Mouse (Mus musculus) small intestine, adult 2 months (tissue): ENCODE results near the gene Ttc30a1.

Experiments
- CTCF ChIP-seq: fragments of 200-500 bp; IDR thresholded peaks from 2 replicates; pipeline ENCODE4 v1.5.1; 2012; ENCODE audit warnings: low read depth, mild to moderate bottlenecking, control low read depth, inconsistent platforms, low read length, moderate library complexity, mixed read lengths; ENCODE audit not compliant: insufficient replicate concordance, insufficient read length; ENCODE audit errors: extremely low read depth
- POLR2A ChIP-seq: fragments of 200-500 bp; IDR thresholded peaks from 2 replicates; pipeline ENCODE4 v1.6.1; 2012; ENCODE audit warnings: low read depth, mild to moderate bottlenecking, control low read depth, inconsistent platforms, low read length, moderate library complexity

DNA sequence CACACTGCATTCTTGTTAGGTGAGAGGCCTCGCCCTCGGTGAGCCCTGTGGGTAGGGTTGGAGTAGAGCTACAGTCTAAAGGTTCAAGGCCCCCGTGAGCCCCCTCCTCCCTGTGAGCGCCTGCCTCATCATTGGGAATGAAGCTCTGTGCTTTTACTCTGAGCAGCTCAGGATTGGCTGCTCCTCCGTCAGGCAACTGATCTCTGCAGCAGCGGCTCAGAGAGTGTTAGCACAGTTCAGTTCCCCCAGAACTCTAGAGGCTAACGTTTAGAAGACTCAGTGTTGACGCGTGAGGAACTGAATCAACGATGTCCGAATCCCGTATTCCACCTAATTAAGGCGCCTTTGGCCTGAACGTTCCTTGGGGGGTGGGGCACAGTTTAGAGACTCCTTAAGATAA, 26.1 kb downstream of the Ttc30a1 start:
- TF ChIP-seq POLR2A (no peak), CTCF (no peak)
